Mouse (Mus musculus) thymus, adult 2 months (tissue): Measurements from ENCODE around the gene Plgrkt.

Experiments used
- CTCF ChIP-seq: fragments of 200-500 bp; IDR thresholded peaks from 2 replicates; pipeline ENCODE4 v1.5.1; 2012; ENCODE audit warnings: mild to moderate bottlenecking, control low read depth, low read length, moderate library complexity, borderline replicate concordance; ENCODE audit not compliant: control insufficient read depth, poor library complexity, insufficient read depth; ENCODE audit errors: extremely low read depth
- POLR2A ChIP-seq: fragments of 200-500 bp; IDR thresholded peaks from 2 replicates; pipeline ENCODE4 v1.6.1; 2012; ENCODE audit warnings: mild to moderate bottlenecking, low read length, control low read depth, moderate library complexity; ENCODE audit not compliant: control insufficient read depth, poor library complexity, insufficient read depth; ENCODE audit errors: extremely low read depth

DNA sequence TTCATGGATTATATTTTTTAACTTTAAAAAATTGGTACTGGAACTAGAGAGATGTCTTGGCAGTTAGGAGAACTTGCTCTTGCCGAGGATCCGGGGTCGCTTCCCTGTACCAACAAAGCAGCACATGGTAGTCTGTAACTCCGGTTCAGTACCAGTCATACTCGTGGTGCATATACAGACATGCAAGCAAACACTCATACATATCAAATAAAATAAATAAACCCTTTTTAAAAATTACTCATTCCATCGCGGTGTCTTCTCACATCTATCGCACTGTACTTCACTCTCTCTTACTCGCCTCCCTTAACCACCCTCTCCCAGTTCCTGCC lies 41.4 kb downstream of the Plgrkt start:
- TF ChIP-seq CTCF (no peak), POLR2A (no peak)
